Mouse (Mus musculus): ENCODE data around the gene Csmd2. TPM values are rescaled to one million over a fixed set of nuclear protein-coding genes. Genes with fewer than 3 reads are reported as not detected.

The Csmd2 gene
- polyA plus RNA-seq, 1 experiment from 2014 or later: 0.32 TPM

- Histone ChIP-seq H3K4me3 (replicated peaks; ENCODE audit: low read length) (no peak overlapping the region), H3K9me3 (replicated peaks; ENCODE audit: control insufficient read depth, low read length) (no peaks in the 10 kb centered on the region; the same call in 1 of the 2 replicates), H3K9ac (ENCODE audit: low read length) (no peak overlapping the region), H3K4me2 (ENCODE audit: low read depth, low read length) (no peak overlapping the region), H3K4me1 (ENCODE audit: control insufficient read depth, insufficient read depth, low read length) (no peaks in the 10 kb centered on the region), H3K27me3 (ENCODE audit: control insufficient read depth, insufficient read depth, low read length) (no peaks in the 10 kb centered on the region), H3K36me3 (ENCODE audit: control insufficient read depth, insufficient read depth, low read length) (no peaks in the 10 kb centered on the region), H3K27ac (ENCODE audit: low read length) (no peak overlapping the region)
- WGBS: 75% methylated on average over 6 of the region's 6 CpGs
- ATAC-seq (ENCODE audit: insufficient read depth, low FRiP score): no peak
Measured at GRCm38 (mm10) chr4:128128546-128128945, 140.9 kb downstream of the Csmd2 start.

GRCm38 (mm10) chr4:128130611-128131142 lies 143.0 kb downstream of the Csmd2 start:
- Histone ChIP-seq H3K9ac (ENCODE audit: low read length) (no peak overlapping the region), H3K4me2 (ENCODE audit: low read depth, low read length) (no peak overlapping the region), H3K9me3 (replicated peaks; ENCODE audit: control insufficient read depth, low read length) (no peaks in the 10 kb centered on the region), H3K4me1 (ENCODE audit: control insufficient read depth, insufficient read depth, low read length) (no peaks in the 10 kb centered on the region), H3K36me3 (ENCODE audit: control insufficient read depth, insufficient read depth, low read length) (no peaks in the 10 kb centered on the region), H3K27me3 (ENCODE audit: control insufficient read depth, insufficient read depth, low read length) (no peaks in the 10 kb centered on the region), H3K27ac (ENCODE audit: low read length) (no peak overlapping the region), H3K4me3 (replicated peaks; ENCODE audit: low read length) (no peak overlapping the region)
- 69% methylated on average over 4 of the region's 4 CpGs for WGBS
- no peak for ATAC-seq (ENCODE audit: insufficient read depth, low FRiP score)

GRCm38 (mm10) chr4:128131666-128132065 lies 144.0 kb downstream of the Csmd2 start:
- no peak overlapping the region for H3K4me3 ChIP-seq (replicated peaks; ENCODE audit: low read length)

GRCm38 (mm10) chr4:128132876-128133646 lies 145.4 kb downstream of the Csmd2 start:
- Histone ChIP-seq H3K4me3 (replicated peaks; ENCODE audit: low read length) (no peak overlapping the region), H3K27me3 (ENCODE audit: control insufficient read depth, insufficient read depth, low read length) (no peaks in the 10 kb centered on the region), H3K9me3 (replicated peaks; ENCODE audit: control insufficient read depth, low read length) (no peaks in the 10 kb centered on the region), H3K4me1 (ENCODE audit: control insufficient read depth, insufficient read depth, low read length) (no peaks in the 10 kb centered on the region), H3K36me3 (ENCODE audit: control insufficient read depth, insufficient read depth, low read length) (no peaks in the 10 kb centered on the region), H3K4me2 (ENCODE audit: low read depth, low read length) (no peak overlapping the region), H3K9ac (ENCODE audit: low read length) (no peak overlapping the region), H3K27ac (ENCODE audit: low read length) (no peak overlapping the region)
- WGBS: 72% methylated on average over 11 of the region's 11 CpGs
- ATAC-seq (ENCODE audit: insufficient read depth, low FRiP score): no peak

More at GRCm38 (mm10) chr4:128131666-128132065, 144.0 kb downstream of the Csmd2 start:
- WGBS: 83% methylated on average over 4 of the region's 4 CpGs
- Histone ChIP-seq H3K36me3 (ENCODE audit: control insufficient read depth, insufficient read depth, low read length) (no peaks in the 10 kb centered on the region), H3K9ac (ENCODE audit: low read length) (no peak overlapping the region), H3K27me3 (ENCODE audit: control insufficient read depth, insufficient read depth, low read length) (no peaks in the 10 kb centered on the region), H3K4me2 (ENCODE audit: low read depth, low read length) (no peak overlapping the region), H3K9me3 (replicated peaks; ENCODE audit: control insufficient read depth, low read length) (no peaks in the 10 kb centered on the region), H3K4me1 (ENCODE audit: control insufficient read depth, insufficient read depth, low read length) (no peaks in the 10 kb centered on the region), H3K27ac (ENCODE audit: low read length) (no peak overlapping the region)
- ATAC-seq (ENCODE audit: insufficient read depth, low FRiP score): no peak

- no peaks in the 10 kb centered on the region for H3K27me3 ChIP-seq (ENCODE audit: control insufficient read depth, insufficient read depth, low read length)
- no peak for ATAC-seq (ENCODE audit: insufficient read depth, low FRiP score)
- no peak overlapping the region for H3K4me3 ChIP-seq (replicated peaks; ENCODE audit: low read length)
- H3K4me1 ChIP-seq (ENCODE audit: control insufficient read depth, insufficient read depth, low read length): no peaks in the 10 kb centered on the region
- no peak overlapping the region for H3K9ac ChIP-seq (ENCODE audit: low read length)
- no peak overlapping the region for H3K27ac ChIP-seq (ENCODE audit: low read length)
- 79% methylated on average over 11 of the region's 11 CpGs for WGBS
- H3K9me3 ChIP-seq (replicated peaks; ENCODE audit: control insufficient read depth, low read length): no peaks in the 10 kb centered on the region
- H3K36me3 ChIP-seq (ENCODE audit: control insufficient read depth, insufficient read depth, low read length): no peaks in the 10 kb centered on the region
- no peak overlapping the region for H3K4me2 ChIP-seq (ENCODE audit: low read depth, low read length)
Measured at GRCm38 (mm10) chr4:128134348-128134994, 146.8 kb downstream of the Csmd2 start.

- H3K9me3 ChIP-seq (replicated peaks; ENCODE audit: control insufficient read depth, low read length): no peaks in the 10 kb centered on the region
- 76% methylated on average over 12 of the region's 12 CpGs for WGBS
- no peak overlapping the region for H3K9ac ChIP-seq (ENCODE audit: low read length)
- no peak overlapping the region for H3K4me3 ChIP-seq (replicated peaks; ENCODE audit: low read length)
- no peaks in the 10 kb centered on the region for H3K4me1 ChIP-seq (ENCODE audit: control insufficient read depth, insufficient read depth, low read length)
- ATAC-seq (ENCODE audit: insufficient read depth, low FRiP score): no peak
- no peak overlapping the region for H3K27ac ChIP-seq (ENCODE audit: low read length)
- H3K36me3 ChIP-seq (ENCODE audit: control insufficient read depth, insufficient read depth, low read length): no peaks in the 10 kb centered on the region
- no peak overlapping the region for H3K4me2 ChIP-seq (ENCODE audit: low read depth, low read length)
- no peaks in the 10 kb centered on the region for H3K27me3 ChIP-seq (ENCODE audit: control insufficient read depth, insufficient read depth, low read length)
Measured at GRCm38 (mm10) chr4:128135014-128135622, 147.5 kb downstream of the Csmd2 start.

- no peaks in the 10 kb centered on the region for H3K9me3 ChIP-seq (replicated peaks; ENCODE audit: control insufficient read depth, low read length)
- H3K9ac ChIP-seq (ENCODE audit: low read length): no peak overlapping the region
- no peak overlapping the region for H3K27ac ChIP-seq (ENCODE audit: low read length)
- no peaks in the 10 kb centered on the region for H3K36me3 ChIP-seq (ENCODE audit: control insufficient read depth, insufficient read depth, low read length)
- H3K4me3 ChIP-seq (replicated peaks; ENCODE audit: low read length): no peak overlapping the region
- 83% methylated on average over 2 of the region's 2 CpGs for WGBS
- no peaks in the 10 kb centered on the region for H3K27me3 ChIP-seq (ENCODE audit: control insufficient read depth, insufficient read depth, low read length)
- no peak overlapping the region for H3K4me2 ChIP-seq (ENCODE audit: low read depth, low read length)
- H3K4me1 ChIP-seq (ENCODE audit: control insufficient read depth, insufficient read depth, low read length): no peaks in the 10 kb centered on the region
- ATAC-seq (ENCODE audit: insufficient read depth, low FRiP score): no peak
Measured at GRCm38 (mm10) chr4:128139991-128140390, 152.3 kb downstream of the Csmd2 start.

- 69% methylated on average over 10 of the region's 10 CpGs for WGBS
- Histone ChIP-seq H3K27me3 (ENCODE audit: control insufficient read depth, insufficient read depth, low read length) (no peaks in the 10 kb centered on the region), H3K4me3 (replicated peaks; ENCODE audit: low read length) (no peak overlapping the region), H3K9ac (ENCODE audit: low read length) (no peak overlapping the region), H3K36me3 (ENCODE audit: control insufficient read depth, insufficient read depth, low read length) (no peaks in the 10 kb centered on the region), H3K27ac (ENCODE audit: low read length) (no peak overlapping the region), H3K9me3 (replicated peaks; ENCODE audit: control insufficient read depth, low read length) (no peaks in the 10 kb centered on the region), H3K4me2 (ENCODE audit: low read depth, low read length) (no peak overlapping the region), H3K4me1 (ENCODE audit: control insufficient read depth, insufficient read depth, low read length) (no peaks in the 10 kb centered on the region)
- ATAC-seq (ENCODE audit: insufficient read depth, low FRiP score): no peak
Measured at GRCm38 (mm10) chr4:128141161-128142101, 153.8 kb downstream of the Csmd2 start.

All from stomach, embryonic 16.5 days (tissue).